Mouse (Mus musculus) hindbrain, postnatal 0 days (tissue): ENCODE measurements around the gene Nostrin. TPM values are rescaled to one million over a fixed set of nuclear protein-coding genes. Genes with fewer than 3 reads are reported as not detected.

Experiments used
- ATAC-seq: fragments of 200-750 bp; cut with Nextera tagmentation; 2 replicates; pipeline ENCODE4 v1.8.0; 2017; ENCODE audit warnings: mild to moderate bottlenecking, moderate TSS enrichment, moderate library complexity
- DNase-seq: peaks from one replicate; pipeline ENCODE4 v3.0.0-alpha.2; 2015; ENCODE audit warnings: low spot score
- H3K27ac ChIP-seq: fragments of 300-500 bp; sonication (generic); 2 replicates; pipeline ENCODE4 v1.5.1; 2014; ENCODE audit warnings: mild to moderate bottlenecking
- H3K27me3 ChIP-seq: fragments of 300-500 bp; sonication (generic); 2 replicates; pipeline ENCODE4 v1.6.1; 2014; ENCODE audit warnings: low read length, mixed read lengths; ENCODE audit not compliant: insufficient read depth
- H3K36me3 ChIP-seq: fragments of 300-500 bp; sonication (generic); 2 replicates; pipeline ENCODE4 v1.6.1; 2014; ENCODE audit warnings: low read length, mixed read lengths; ENCODE audit not compliant: insufficient read depth
- H3K4me1 ChIP-seq: fragments of 300-500 bp; sonication (generic); 2 replicates; pipeline ENCODE4 v1.6.1; 2014; ENCODE audit warnings: antibody characterized with exemption, low read length, mixed read lengths; ENCODE audit not compliant: insufficient read depth
- H3K4me2 ChIP-seq: fragments of 300-500 bp; sonication (generic); 2 replicates; pipeline ENCODE4 v1.6.1; 2014; ENCODE audit warnings: low read depth, mild to moderate bottlenecking, low read length, moderate library complexity, mixed read lengths
- H3K4me3 ChIP-seq: fragments of 300-500 bp; sonication (generic); 2 replicates; pipeline ENCODE4 v1.5.1; 2014; ENCODE audit warnings: low read length
- H3K9ac ChIP-seq: fragments of 300-500 bp; sonication (generic); replicated peaks from 2 replicates; pipeline ENCODE4 v1.6.1; 2014; ENCODE audit warnings: mild to moderate bottlenecking, low read length, moderate library complexity, mixed read lengths
- H3K9me3 ChIP-seq: fragments of 300-500 bp; sonication (generic); 2 replicates; pipeline ENCODE4 v1.6.1; 2016; ENCODE audit warnings: low read length, mixed read lengths
- CTCF ChIP-seq: IDR thresholded peaks from 2 replicates; pipeline ENCODE4 v1.5.1; 2016; ENCODE audit warnings: antibody characterized with exemption, control low read depth, low read depth
- WGBS: fragments of 180-500 bp; shearing (Covaris S2); extraction: QIAGEN DNeasy Blood & Tissue Kit; methylation state at CpG from one replicate; pipeline ENCODE4 v1.1.7; 2014; 5-methylcytosine and 5-hydroxymethylcytosine counted together
- polyA plus RNA-seq: library from polyadenylated mRNA; unstranded; fragments of >200 nt; fragmentation: Nextera tagmentation; extraction: Ambion mirVana; gene quantifications from 2 replicates; pipeline ENCODE4 v1.2.1, GENCODE M21; 2015
- total RNA-seq: library from RNA; depleted of rRNA; stranded (reverse); fragments of >200 nt; gene quantifications from 2 replicates; pipeline ENCODE4 v1.2.3, GENCODE M21; 2014

Gene Nostrin
- total and polyA plus RNA-seq, 2 experiments from 2014 or later, result 1.9 to 2.3 TPM

- WGBS, result 69% methylated on average over 5 of the region's 5 CpGs
- no peak for DNase-seq
These were observed 15.2 kb downstream of the Nostrin start for GRCm38 (mm10) chr2:69150841-69151240.

GRCm38 (mm10) chr2:69155861-69156260 is 20.3 kb downstream of the Nostrin start:
- ATAC-seq, result no peak
- TF ChIP-seq CTCF, result no peak
- Histone ChIP-seq H3K4me1 (no peaks in the 10 kb centered on the region), H3K9ac (no peak overlapping the region), H3K4me3 (no peak overlapping the region), H3K27me3 (no peaks in the 10 kb centered on the region), H3K27ac (no peak overlapping the region), H3K36me3 (no peaks in the 10 kb centered on the region), H3K4me2 (no peak overlapping the region), H3K9me3 (no peaks in the 10 kb centered on the region)
- WGBS, result 65% methylated on average over 3 of the region's 3 CpGs
- no peak for DNase-seq

More at GRCm38 (mm10) chr2:69150841-69151240, 15.2 kb downstream of the Nostrin start:
- TF ChIP-seq CTCF, result no peak
- no peak overlapping the region for H3K27ac ChIP-seq
- no peaks in the 10 kb centered on the region for H3K36me3 ChIP-seq
- no peak overlapping the region for H3K4me2 ChIP-seq
- H3K4me3 ChIP-seq, result no peak overlapping the region
- H3K27me3 ChIP-seq, result no peaks in the 10 kb centered on the region
- ATAC-seq, result no peak
- H3K9ac ChIP-seq, result no peak overlapping the region
- H3K4me1 ChIP-seq, result no peaks in the 10 kb centered on the region
- no peaks in the 10 kb centered on the region for H3K9me3 ChIP-seq

- 65% methylated on average over 7 of the region's 7 CpGs for WGBS
- Histone ChIP-seq H3K27me3 (no peaks in the 10 kb centered on the region), H3K4me3 (no peak overlapping the region), H3K9me3 (no peaks in the 10 kb centered on the region), H3K4me2 (no peak overlapping the region), H3K27ac (no peak overlapping the region), H3K4me1 (no peaks in the 10 kb centered on the region), H3K9ac (no peak overlapping the region), H3K36me3 (no peaks in the 10 kb centered on the region)
- no peak for TF ChIP-seq CTCF
- DNase-seq (no peak), ATAC-seq (no peak)
These were observed 20.7 kb downstream of the Nostrin start for GRCm38 (mm10) chr2:69156283-69156682.

DNA sequence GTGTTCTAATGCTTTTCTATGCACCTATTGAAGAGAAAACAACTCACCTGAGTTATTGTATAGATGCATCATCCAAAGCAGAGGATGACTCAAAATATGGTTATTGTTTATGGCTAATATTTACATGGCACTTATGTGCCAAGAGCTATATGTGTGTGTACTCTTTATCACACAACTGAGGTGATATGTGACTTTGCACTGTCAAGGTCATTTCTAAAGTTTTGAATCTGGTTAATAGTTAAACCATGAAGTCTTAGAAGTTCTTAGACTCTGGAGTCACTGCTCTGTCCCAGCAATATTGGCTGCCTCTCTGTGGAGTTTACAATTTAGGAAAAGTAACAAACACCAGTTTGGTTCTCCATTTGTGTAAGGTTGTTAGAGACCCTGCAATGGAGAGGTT is 23.3 kb downstream of the Nostrin start:
- no peak for DNase-seq
- Histone ChIP-seq H3K27ac (no peak overlapping the region), H3K9ac (no peak overlapping the region), H3K27me3 (no peaks in the 10 kb centered on the region), H3K4me2 (no peak overlapping the region), H3K4me3 (no peak overlapping the region), H3K4me1 (no peaks in the 10 kb centered on the region), H3K36me3 (no peaks in the 10 kb centered on the region), H3K9me3 (no peaks in the 10 kb centered on the region)
- no peak for ATAC-seq
- no peak for TF ChIP-seq CTCF

- H3K27me3 ChIP-seq, result no peaks in the 10 kb centered on the region
- H3K9ac ChIP-seq, result no peak overlapping the region
- no peak for TF ChIP-seq CTCF
- no peaks in the 10 kb centered on the region for H3K9me3 ChIP-seq
- H3K27ac ChIP-seq, result no peak overlapping the region
- no peak overlapping the region for H3K4me3 ChIP-seq
- DNase-seq (no peak), ATAC-seq (no peak)
- no peaks in the 10 kb centered on the region for H3K36me3 ChIP-seq
- no peaks in the 10 kb centered on the region for H3K4me1 ChIP-seq
- 69% methylated on average over 9 of the region's 9 CpGs for WGBS
- H3K4me2 ChIP-seq, result no peak overlapping the region
These were observed 34.9 kb downstream of the Nostrin start for GRCm38 (mm10) chr2:69170395-69171077.

GRCm38 (mm10) chr2:69175296-69175695 is 39.7 kb downstream of the Nostrin start:
- Histone ChIP-seq H3K36me3 (no peaks in the 10 kb centered on the region), H3K4me2 (no peak overlapping the region), H3K4me1 (no peaks in the 10 kb centered on the region), H3K9ac (no peak overlapping the region), H3K9me3 (no peaks in the 10 kb centered on the region), H3K27ac (no peak overlapping the region), H3K27me3 (no peaks in the 10 kb centered on the region), H3K4me3 (no peak overlapping the region)
- DNase-seq (no peak), ATAC-seq (no peak)
- TF ChIP-seq CTCF, result no peak
- WGBS, result 75% methylated on average over 5 of the region's 5 CpGs

DNA sequence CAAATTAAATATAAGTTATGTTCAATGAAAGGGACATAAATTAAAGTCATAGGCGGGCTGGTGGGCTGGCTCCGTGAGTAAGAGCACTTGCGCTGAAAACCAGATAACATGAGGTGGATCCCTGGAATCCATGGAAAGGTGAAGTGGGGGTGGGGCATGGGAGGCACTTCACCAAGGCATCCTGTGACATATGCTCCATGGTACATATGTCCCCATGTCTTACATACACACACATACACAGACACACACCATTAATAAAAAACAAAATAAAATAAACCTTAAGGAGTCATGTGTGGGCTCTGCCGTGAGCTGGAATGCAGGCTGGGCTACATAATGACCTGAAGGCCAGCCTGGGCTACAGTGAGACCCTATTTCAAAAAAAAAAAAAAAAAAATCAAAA is 44.1 kb downstream of the Nostrin start:
- H3K4me2 ChIP-seq, result no peak overlapping the region
- H3K36me3 ChIP-seq, result no peaks in the 10 kb centered on the region
- no peaks in the 10 kb centered on the region for H3K27me3 ChIP-seq
- no peak overlapping the region for H3K27ac ChIP-seq
- TF ChIP-seq CTCF, result no peak
- H3K9ac ChIP-seq, result no peak overlapping the region
- H3K9me3 ChIP-seq, result no peaks in the 10 kb centered on the region
- no peaks in the 10 kb centered on the region for H3K4me1 ChIP-seq
- no peak for DNase-seq
- ATAC-seq, result no peak
- H3K4me3 ChIP-seq, result no peak overlapping the region
- WGBS, result 94% methylated on average over 4 of the region's 4 CpGs
